Mouse (Mus musculus) limb, embryonic 12.5 days (tissue): ENCODE data around the gene Gadl1. TPM values are rescaled to one million over a fixed set of nuclear protein-coding genes. Genes with fewer than 3 reads are reported as not detected.
A peak's percentile ranks its signal among the peaks of the same experiment; 100 is the strongest.

ENCODE experiments used
- ATAC-seq: fragments of 200-750 bp; cut with Nextera tagmentation; 2 replicates; pipeline ENCODE4 v1.8.0; 2017; ENCODE audit warnings: low read depth, moderate TSS enrichment; ENCODE audit not compliant: insufficient number of reproducible peaks, insufficient read depth, low FRiP score, low TSS enrichment
- H3K27ac ChIP-seq: fragments of 300-500 bp; sonication (generic); 2 replicates; pipeline ENCODE4 v1.5.1; 2016; ENCODE audit warnings: mild to moderate bottlenecking, moderate library complexity
- H3K27me3 ChIP-seq: fragments of 300-500 bp; sonication (generic); 2 replicates; pipeline ENCODE4 v1.6.1; 2016; ENCODE audit warnings: mild to moderate bottlenecking, moderate library complexity
- H3K36me3 ChIP-seq: fragments of 300-500 bp; sonication (generic); 2 replicates; pipeline ENCODE4 v1.6.1; 2016; ENCODE audit warnings: mild to moderate bottlenecking, moderate library complexity
- H3K4me1 ChIP-seq: fragments of 300-500 bp; sonication (generic); replicated peaks from 2 replicates; pipeline ENCODE4 v1.6.1; 2016
- H3K4me2 ChIP-seq: fragments of 300-500 bp; sonication (generic); 2 replicates; pipeline ENCODE4 v1.6.1; 2016; ENCODE audit warnings: mild to moderate bottlenecking, moderate library complexity
- H3K4me3 ChIP-seq: fragments of 300-500 bp; sonication (generic); replicated peaks from 2 replicates; pipeline ENCODE4 v1.5.1; 2016; ENCODE audit warnings: mild to moderate bottlenecking
- H3K9ac ChIP-seq: fragments of 300-500 bp; sonication (generic); replicated peaks from 2 replicates; pipeline ENCODE4 v1.6.1; 2016; ENCODE audit warnings: mild to moderate bottlenecking, moderate library complexity
- H3K9me3 ChIP-seq: fragments of 300-500 bp; sonication (generic); 2 replicates; pipeline ENCODE4 v1.6.1; 2016; ENCODE audit warnings: mild to moderate bottlenecking, moderate library complexity
- WGBS: fragments of 180-500 bp; shearing (Covaris S2); methylation state at CpG from one replicate; pipeline ENCODE4 v1.1.7; 2016; 5-methylcytosine and 5-hydroxymethylcytosine counted together
- polyA plus RNA-seq: library from polyadenylated mRNA; unstranded; fragments of >200 nt; fragmentation: Nextera tagmentation; extraction: Ambion mirVana; gene quantifications from 2 replicates; pipeline ENCODE4 v1.2.1, GENCODE M21; 2016

Gadl1 gene
- polyA plus RNA-seq, 1 experiment from 2014 or later, result 0.40 TPM

DNA sequence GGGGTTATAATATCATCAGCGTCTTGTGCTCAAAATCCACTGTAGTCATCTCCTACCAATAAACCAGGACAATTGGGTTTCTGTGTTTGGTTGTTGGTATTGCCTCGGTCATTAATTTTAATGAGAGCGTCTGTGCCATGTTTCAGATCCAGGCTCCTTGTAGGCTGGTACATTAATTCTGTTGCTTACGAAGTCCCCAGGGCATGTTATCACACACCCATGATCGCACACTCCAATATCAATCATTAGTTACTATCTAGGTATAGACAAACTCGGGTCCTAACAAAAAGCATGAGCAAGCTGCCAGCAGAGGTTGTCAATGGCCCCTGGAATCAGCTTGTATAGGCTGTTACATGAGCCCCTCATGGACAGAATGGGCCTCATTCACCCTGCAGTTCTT is 67.6 kb downstream of the Gadl1 start:
- Histone ChIP-seq H3K4me2 (no peak overlapping the region), H3K9ac (no peak overlapping the region), H3K4me1 (no peaks in the 10 kb centered on the region), H3K36me3 (no peaks in the 10 kb centered on the region), H3K27ac (no peak overlapping the region), H3K4me3 (no peak overlapping the region), H3K27me3 (no peaks in the 10 kb centered on the region), H3K9me3 (peaks cover 6% of the 10 kb centered on the region; the same call in 1 of the 2 replicates)
- WGBS, result 54% methylated on average over 6 of the region's 6 CpGs
- ATAC-seq, result no peak

DNA sequence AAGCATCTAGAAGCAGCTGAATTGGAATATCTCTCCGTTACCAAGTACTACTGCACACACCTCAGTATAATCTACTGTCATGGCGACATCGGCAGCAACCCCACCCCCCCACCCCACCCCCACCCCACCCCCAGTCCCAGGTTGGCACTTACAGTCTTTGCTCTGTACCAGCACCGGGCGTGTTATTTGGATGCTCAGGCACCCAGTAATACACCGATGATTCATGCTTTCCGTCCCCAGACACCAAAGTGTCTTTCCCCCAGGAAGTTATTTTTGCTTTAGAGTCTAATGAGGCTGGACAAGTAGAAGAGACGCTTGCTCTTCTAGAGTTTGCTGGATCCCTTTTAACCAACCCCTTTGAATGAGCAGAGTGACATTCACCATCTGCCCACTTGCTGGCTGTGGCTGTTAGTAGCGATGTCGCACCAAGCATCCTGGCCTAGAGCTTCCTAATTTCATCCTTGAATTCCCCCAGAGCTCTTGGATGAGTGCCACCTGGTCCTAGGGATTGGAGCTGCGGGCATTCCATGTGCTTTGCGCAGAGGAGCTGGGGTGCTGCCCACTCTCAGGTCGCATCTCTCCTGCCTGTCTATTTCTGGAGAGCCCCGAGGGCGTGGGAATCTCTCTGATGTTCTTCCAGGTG is 68.5 kb downstream of the Gadl1 start:
- WGBS, result 91% methylated on average over 15 of the region's 15 CpGs
- no peak overlapping the region for H3K4me2 ChIP-seq
- no peak overlapping the region for H3K27ac ChIP-seq
- no peak for ATAC-seq
- H3K9ac ChIP-seq, result no peak overlapping the region
- no peaks in the 10 kb centered on the region for H3K4me1 ChIP-seq
- H3K36me3 ChIP-seq, result no peaks in the 10 kb centered on the region
- peaks cover 9% of the 10 kb centered on the region; the same call in 1 of the 2 replicates for H3K9me3 ChIP-seq
- no peaks in the 10 kb centered on the region for H3K27me3 ChIP-seq
- H3K4me3 ChIP-seq, result no peak overlapping the region

DNA sequence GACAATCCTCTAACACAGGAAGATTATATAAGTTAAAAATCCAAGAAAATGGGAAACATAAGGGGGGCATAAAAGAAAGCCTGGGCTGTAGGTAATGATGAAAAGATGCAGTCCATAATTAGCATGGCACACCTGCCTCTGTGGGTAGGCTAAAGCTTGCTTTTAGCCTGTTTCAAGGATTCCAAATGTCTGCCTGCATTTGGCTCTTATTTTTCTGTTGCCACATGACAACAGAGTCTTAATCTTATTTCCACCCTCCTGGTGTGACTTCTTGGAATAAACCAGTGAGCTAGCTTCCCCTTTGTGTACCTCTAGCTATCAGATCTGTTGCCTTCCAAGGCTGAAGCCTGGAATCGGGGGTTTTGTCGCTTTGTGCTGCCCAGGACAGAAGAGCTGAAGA is 69.2 kb downstream of the Gadl1 start:
- no peaks in the 10 kb centered on the region for H3K36me3 ChIP-seq
- H3K4me2 ChIP-seq, result no peak overlapping the region
- H3K4me3 ChIP-seq, result no peak overlapping the region
- WGBS, result 90% methylated on average over 2 of the region's 2 CpGs
- no peak for ATAC-seq
- no peak overlapping the region for H3K27ac ChIP-seq
- H3K4me1 ChIP-seq, result no peaks in the 10 kb centered on the region
- H3K9ac ChIP-seq, result no peak overlapping the region
- H3K9me3 ChIP-seq, result peaks cover 9% of the 10 kb centered on the region; the same call in 1 of the 2 replicates
- no peaks in the 10 kb centered on the region for H3K27me3 ChIP-seq

DNA sequence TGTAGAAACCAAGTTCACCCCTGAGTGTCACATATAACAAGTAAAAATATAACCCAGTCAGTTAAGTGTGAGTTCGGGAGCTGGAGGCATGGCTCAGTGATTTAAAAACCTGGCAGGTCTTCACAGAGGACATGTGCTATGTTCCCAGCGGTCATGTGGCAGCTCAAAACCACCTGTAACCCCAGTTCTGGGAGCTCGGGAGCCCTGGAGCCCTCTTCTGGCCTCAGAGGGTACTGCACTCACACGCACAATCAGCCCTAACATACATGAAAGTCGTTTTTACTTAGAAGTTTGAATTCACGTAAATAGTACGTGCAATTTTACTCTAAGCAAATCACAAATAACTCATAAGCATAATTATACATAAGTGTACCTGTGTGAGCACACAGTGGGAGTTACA is 81.4 kb downstream of the Gadl1 start:
- Histone ChIP-seq H3K4me2 (no peak overlapping the region), H3K36me3 (no peaks in the 10 kb centered on the region), H3K9ac (no peak overlapping the region), H3K9me3 (0 out of 2 replicates have a peak, but pooled peaks cover 3% of the 10 kb centered on the region), H3K27ac (no peak overlapping the region), H3K4me3 (no peak overlapping the region), H3K4me1 (0 out of 2 replicates have a peak, but pooled peaks cover 2% of the 10 kb centered on the region), H3K27me3 (no peaks in the 10 kb centered on the region)
- 88% methylated on average over 7 of the region's 7 CpGs for WGBS
- no peak for ATAC-seq

DNA sequence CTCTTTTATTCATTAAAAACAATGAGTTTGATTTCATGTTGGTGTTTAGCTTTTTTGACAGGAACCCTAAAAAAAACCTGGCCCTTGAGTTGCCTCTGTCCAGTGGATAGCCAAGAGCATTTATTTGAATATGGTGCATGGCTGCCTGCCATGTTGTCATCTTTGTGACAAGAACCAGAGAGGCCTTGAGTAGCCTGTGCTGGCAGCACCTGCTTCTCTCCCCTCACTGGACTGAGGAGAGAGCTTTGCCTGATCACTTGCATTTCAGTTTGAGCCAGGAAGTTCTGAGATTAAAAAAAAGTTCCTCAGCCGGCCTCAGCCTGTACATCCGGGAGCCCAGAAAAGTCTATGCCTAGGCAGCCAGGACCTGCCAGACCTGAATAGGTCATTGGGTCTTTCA is 85.5 kb downstream of the Gadl1 start:
- no peaks in the 10 kb centered on the region for H3K27me3 ChIP-seq
- H3K4me1 ChIP-seq, result 0 out of 2 replicates have a peak, but pooled peaks cover 4% of the 10 kb centered on the region
- H3K4me3 ChIP-seq, result no peak overlapping the region
- H3K36me3 ChIP-seq, result no peaks in the 10 kb centered on the region
- WGBS, result 79% methylated on average over 2 of the region's 2 CpGs
- H3K9ac ChIP-seq, result no peak overlapping the region
- ATAC-seq, result no peak
- no peak overlapping the region for H3K4me2 ChIP-seq
- 0 out of 2 replicates have a peak, but pooled peaks cover 3% of the 10 kb centered on the region for H3K9me3 ChIP-seq
- H3K27ac ChIP-seq, result no peak overlapping the region

DNA sequence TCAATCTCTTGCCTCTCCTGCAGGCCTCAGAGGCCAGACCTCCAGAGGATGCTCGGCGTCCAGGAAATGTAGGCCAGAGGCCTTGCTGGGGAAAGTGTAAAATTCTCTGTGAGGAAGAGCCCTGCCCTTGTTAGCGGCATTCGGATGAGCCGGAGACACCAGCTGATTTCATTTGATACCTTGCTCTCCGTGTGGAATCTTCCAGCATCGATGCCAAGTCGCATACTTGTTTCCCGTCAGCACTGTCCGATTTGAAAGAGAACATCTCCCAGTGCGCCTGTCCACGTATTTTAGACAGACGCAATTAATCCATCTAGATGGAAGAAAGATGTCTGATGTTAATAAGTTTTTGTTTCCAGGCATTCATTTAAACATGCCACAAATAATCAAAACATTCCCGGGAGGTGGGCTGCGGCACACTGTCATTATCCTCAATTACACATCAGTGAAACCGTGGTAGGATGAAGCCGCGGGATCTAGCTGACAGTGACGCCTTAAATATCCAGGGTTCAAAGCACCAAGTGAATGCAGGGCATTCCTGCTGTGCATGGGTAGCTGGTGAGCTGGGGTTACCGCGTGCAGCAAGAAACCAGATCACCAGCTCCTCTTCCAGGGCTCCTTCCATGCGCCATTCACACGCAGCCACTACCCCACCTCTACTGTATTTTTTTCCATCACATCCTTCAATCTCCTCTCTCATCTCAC is 86.8 kb downstream of the Gadl1 start:
- Histone ChIP-seq H3K27ac (no peak overlapping the region), H3K4me2 (no peak overlapping the region), H3K4me1 (0 out of 2 replicates have a peak, but pooled peaks cover 4% of the 10 kb centered on the region), H3K9ac (no peak overlapping the region), H3K4me3 (no peak overlapping the region), H3K36me3 (no peaks in the 10 kb centered on the region), H3K9me3 (no peaks in the 10 kb centered on the region), H3K27me3 (no peaks in the 10 kb centered on the region)
- no peak for ATAC-seq
- WGBS, result 83% methylated on average over 23 of the region's 23 CpGs

DNA sequence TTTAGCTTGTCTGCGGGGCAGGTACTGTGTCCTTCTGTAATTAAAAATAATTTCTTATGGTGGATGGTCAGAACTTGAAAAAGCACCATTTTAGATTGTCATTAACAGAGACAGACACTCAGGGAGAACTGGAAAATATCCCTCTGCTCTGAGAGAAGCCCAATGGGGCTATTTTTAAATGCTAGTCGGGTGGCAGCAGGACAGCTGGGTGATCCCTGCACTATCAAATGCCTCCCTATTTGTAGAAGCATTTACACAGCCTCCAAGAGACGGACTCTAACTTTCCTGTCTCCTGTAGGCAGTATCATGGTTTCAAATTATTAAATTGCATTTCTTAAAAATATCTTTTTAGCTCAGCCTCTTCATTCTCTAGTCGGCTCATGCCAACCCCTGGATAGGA is 89.1 kb downstream of the Gadl1 start:
- no peak overlapping the region for H3K4me3 ChIP-seq
- no peaks in the 10 kb centered on the region for H3K9me3 ChIP-seq
- no peak overlapping the region for H3K4me2 ChIP-seq
- no peak overlapping the region for H3K27ac ChIP-seq
- no peaks in the 10 kb centered on the region for H3K36me3 ChIP-seq
- no peaks in the 10 kb centered on the region for H3K27me3 ChIP-seq
- ATAC-seq, result no peak
- H3K9ac ChIP-seq, result no peak overlapping the region
- 69% methylated on average over 4 of the region's 4 CpGs for WGBS
- 0 out of 2 replicates have a peak, but pooled peaks cover 4% of the 10 kb centered on the region for H3K4me1 ChIP-seq

DNA sequence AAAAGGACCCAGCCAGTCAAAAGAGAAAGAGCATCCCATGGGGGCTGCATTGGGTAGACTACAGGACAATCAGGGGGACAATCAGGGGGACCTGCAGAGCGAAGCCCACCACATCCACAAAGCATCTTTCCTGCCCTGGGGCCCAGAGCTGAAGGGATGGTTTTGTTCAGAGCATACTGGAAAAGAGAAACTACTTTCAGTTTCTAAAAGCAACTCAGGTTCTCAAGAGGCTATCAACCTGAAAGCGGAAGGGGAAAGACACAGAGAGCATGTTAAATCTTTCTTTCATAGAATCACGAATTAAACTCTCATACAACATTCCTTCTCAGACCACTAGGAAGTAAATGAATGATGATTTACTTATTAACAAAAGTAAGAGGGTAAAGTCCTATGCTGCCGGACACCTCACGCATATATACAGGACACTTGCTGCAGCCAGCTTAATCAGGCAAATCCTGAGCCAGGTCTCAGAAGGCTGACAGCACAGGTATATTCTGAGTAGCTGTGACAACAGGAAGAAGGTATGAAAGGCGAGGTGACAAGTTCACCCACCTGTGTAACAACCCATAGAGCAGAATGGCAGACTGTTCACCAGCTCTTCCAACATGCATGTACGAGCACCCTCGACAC is 90.2 kb downstream of the Gadl1 start:
- Histone ChIP-seq H3K9ac (no peak overlapping the region), H3K27me3 (no peaks in the 10 kb centered on the region), H3K36me3 (no peaks in the 10 kb centered on the region), H3K4me3 (no peak overlapping the region), H3K27ac (no peak overlapping the region), H3K4me1 (0 out of 2 replicates have a peak, but pooled peaks cover 4% of the 10 kb centered on the region), H3K9me3 (no peaks in the 10 kb centered on the region), H3K4me2 (no peak overlapping the region)
- WGBS, result 87% methylated on average over 8 of the region's 8 CpGs
- ATAC-seq, result no peak

DNA sequence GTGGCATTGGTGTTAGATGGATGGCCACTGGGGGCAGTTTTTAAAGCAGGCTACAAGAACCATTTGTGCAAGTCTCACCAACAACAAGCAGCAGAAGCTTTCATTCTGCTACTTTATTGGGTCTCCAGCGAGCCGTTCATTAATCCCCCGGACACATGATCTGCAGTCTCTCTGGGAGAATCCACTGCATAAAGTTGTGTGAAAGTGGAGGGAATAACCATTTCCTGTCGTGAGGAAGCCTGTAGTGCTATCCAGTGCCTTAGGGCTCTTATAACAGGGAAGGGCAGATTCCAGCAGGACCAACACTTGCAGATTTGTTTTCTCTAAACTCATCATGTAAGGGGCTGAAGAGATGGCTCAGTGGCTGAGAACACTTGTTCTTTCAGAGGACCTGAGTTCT is 104.7 kb downstream of the Gadl1 start:
- no peak overlapping the region for H3K4me3 ChIP-seq
- 28% methylated on average over 4 of the region's 4 CpGs for WGBS

DNA sequence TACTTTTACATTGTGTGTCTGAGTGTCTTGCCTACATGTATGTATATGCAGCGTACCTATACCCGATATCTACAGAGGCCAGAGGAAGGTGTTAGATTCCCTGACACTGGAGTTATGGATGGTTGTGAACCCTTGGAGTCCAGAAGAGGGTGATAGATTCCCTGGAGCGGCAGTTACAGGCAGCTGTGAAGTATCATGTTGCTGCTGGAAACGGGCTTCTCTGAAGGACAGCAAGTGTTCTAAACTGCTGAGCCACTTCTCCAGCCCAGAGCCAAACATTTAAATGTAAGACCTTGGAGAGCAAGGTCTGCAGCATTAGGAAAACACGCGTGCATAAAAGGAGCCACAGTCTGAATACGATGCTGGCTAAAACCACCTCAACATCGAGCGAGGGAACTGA is 107.0 kb downstream of the Gadl1 start:
- no peaks in the 10 kb centered on the region for H3K27me3 ChIP-seq
- H3K4me3 ChIP-seq, result no peak overlapping the region
- peaks cover 2% of the 10 kb centered on the region; the same call in 1 of the 2 replicates for H3K9me3 ChIP-seq
- H3K36me3 ChIP-seq, result no peaks in the 10 kb centered on the region
- H3K4me2 ChIP-seq, result no peak overlapping the region
- H3K27ac ChIP-seq, result 0 out of 2 replicates have a peak overlapping the region, but pooled peaks have one; percentile 35
- WGBS, result 58% methylated on average over 9 of the region's 9 CpGs
- no peak overlapping the region for H3K9ac ChIP-seq
- ATAC-seq, result no peak
- H3K4me1 ChIP-seq, result peaks cover 13% of the 10 kb centered on the region

More for the DNA sequence above, 104.7 kb downstream of the Gadl1 start:
- no peak for ATAC-seq
- no peak overlapping the region for H3K4me2 ChIP-seq
- H3K9ac ChIP-seq, result no peak overlapping the region
- no peaks in the 10 kb centered on the region for H3K27me3 ChIP-seq
- no peaks in the 10 kb centered on the region for H3K36me3 ChIP-seq
- no peak overlapping the region for H3K27ac ChIP-seq
- peaks cover 6% of the 10 kb centered on the region; the same call in 1 of the 2 replicates for H3K9me3 ChIP-seq
- H3K4me1 ChIP-seq, result peaks cover 13% of the 10 kb centered on the region

DNA sequence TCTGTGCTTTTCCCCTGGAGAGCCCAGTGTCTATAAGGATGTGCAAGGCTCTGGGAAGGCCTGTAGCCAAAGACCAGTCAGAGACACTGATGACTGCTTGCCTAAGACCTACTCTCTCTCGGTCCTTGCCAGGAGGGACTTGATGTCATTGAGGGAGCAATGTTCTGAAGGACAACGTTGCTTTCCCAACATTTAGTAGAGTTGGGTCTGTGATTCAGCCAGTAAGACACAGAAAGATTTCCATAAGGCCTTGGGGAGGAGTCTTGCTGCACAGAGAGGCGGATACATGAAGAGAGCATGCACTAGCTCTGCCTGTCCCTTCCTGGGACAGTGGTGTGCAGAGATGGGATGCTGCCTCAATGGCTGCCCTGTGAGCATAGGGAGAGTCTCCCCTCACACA is 107.8 kb downstream of the Gadl1 start:
- H3K4me1 ChIP-seq, result peaks cover 13% of the 10 kb centered on the region
- no peak overlapping the region for H3K27ac ChIP-seq
- H3K4me3 ChIP-seq, result no peak overlapping the region
- no peaks in the 10 kb centered on the region for H3K36me3 ChIP-seq
- H3K4me2 ChIP-seq, result no peak overlapping the region
- H3K9me3 ChIP-seq, result no peaks in the 10 kb centered on the region
- H3K9ac ChIP-seq, result no peak overlapping the region
- ATAC-seq, result no peak
- WGBS, result 88% methylated on average over 3 of the region's 3 CpGs
- no peaks in the 10 kb centered on the region for H3K27me3 ChIP-seq
